Mouse (Mus musculus) T-helper 2 cell (primary cell): Measurements from ENCODE around the gene Cdipt.

Experiments used
- in situ Hi-C: fragments of 300-600 bp; cut with MboI, MseI; formaldehyde crosslinking; loops from one replicate; pipeline ENCODE4 v1.15.1; 2025; ENCODE audit warnings: high pct_unique_total_duplicates

The Cdipt gene

GRCm38 (mm10) chr7:127023896-127024690 lies 48.4 kb downstream of the Cdipt start:
- in situ Hi-C loops, result loop anchor here (5.0 to 25.0 kb wide), 2 partner anchors 68 to 837 kb away; partner anchors contain the start of gene AI467606

GRCm38 (mm10) chr7:127024755-127025555 lies 49.2 kb downstream of the Cdipt start:
- in situ Hi-C loops, result loop anchor here (5.0 to 25.0 kb wide), 2 partner anchors 67 to 838 kb away; partner anchors contain the start of gene AI467606

GRCm38 (mm10) chr7:127025556-127026160 lies 49.9 kb downstream of the Cdipt start:
- in situ Hi-C loops, result no loop called here

DNA sequence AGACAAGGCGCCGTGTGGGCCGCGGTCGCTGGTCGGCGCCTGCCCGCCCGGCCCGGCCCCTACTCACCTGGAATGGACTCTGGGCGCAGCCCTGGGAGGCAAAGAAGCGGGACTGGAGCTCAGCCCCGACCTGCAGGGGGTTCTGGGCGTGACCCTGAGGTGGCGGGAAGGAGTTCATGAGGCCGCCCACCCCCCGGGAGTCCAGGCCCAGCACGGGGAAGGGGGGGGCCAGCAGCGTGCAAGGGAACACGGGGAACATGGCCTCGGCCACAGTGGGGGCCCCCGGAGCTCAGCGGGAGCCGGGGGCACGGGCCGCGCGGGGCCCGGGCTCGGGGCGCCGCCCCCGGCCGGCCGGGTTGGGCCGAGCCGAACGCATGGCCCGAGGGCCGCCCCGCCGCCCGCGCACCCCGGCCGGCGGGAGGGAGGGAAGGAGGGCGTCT lies 50.5 kb downstream of the Cdipt start:
- in situ Hi-C loops, result no loop called here

GRCm38 (mm10) chr7:127026616-127026983 lies 50.9 kb downstream of the Cdipt start:
- in situ Hi-C loops, result no loop called here

- in situ Hi-C loops, result no loop called here
These were observed 51.4 kb downstream of the Cdipt start, which contains the start of gene Maz for GRCm38 (mm10) chr7:127026984-127027726. TSS of gene Maz (minus strand) at chr7:127027037.

- in situ Hi-C loops, result no loop called here
These were observed 52.2 kb downstream of the Cdipt start for GRCm38 (mm10) chr7:127027885-127028284.
